Mouse (Mus musculus): ENCODE measurements at regions not wholly inside any gene's neighbourhood (a gene's known extent, or its start where the extent isn't known, plus 50 kb on each side); places are given as distances from the start of the nearest gene placed in this dataset.

DNA sequence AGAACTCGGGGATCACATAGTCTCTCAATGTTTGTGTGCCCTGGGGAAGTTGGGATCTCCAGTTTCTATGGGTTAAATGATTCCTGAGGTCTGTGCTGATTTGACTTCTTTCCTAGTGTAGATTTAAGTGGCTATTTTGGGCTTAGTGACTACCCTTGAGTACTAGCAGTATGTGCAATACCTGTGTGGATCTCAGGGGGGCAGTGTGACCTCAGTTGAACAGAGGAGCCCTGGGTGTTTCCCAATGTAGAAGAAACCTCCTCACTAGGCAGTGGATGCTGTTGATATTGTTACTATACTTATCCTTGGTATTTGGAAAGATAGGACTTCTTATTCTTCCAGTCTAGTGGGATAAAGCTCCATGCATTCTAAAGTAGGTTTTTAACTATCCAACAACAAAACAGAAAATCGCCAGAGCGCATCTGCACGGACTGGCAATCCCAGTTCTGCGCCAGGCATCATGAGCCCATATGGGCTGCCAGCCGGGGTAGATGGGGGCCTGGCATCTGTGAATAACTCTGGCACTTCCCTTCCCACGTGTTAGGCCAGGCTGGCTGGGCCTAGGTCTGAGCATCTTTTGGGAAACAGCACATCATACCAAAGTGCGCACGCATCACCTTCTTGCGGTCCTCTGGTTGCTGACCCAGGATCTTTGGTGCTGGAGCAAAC lies 72.7 kb upstream of the Tiam2 start:
- TF ChIP-seq FLI1 (IDR thresholded peaks at IDR 0.05; ENCODE audit: low read length) (no peak), GATA1 (IDR thresholded peaks at IDR 0.05; ENCODE audit: borderline replicate concordance, low read length) (no peak)

Measured in megakaryocyte, embryonic 14.5 days (primary cell).